Mouse (Mus musculus): ENCODE measurements around the gene Gm13691.
"Not testable (repeated sequence)": the region's sequence is repeated elsewhere in the genome, so short reads cannot be mapped to it uniquely, and the experiment has no call there.

- TF ChIP-seq CTCF (IDR thresholded peaks at IDR 0.05; ENCODE audit: insufficient read depth, low read length); POLR2A (IDR thresholded peaks at IDR 0.05; ENCODE audit: borderline replicate concordance, extremely low read depth, low read depth, low read length): not testable (repeated sequence)
These were observed 25.9 kb downstream of the Gm13691 start for GRCm38 (mm10) chr2:84016291-84016690.
